Mouse (Mus musculus): ENCODE measurements around the gene Sestd1. TPM values are rescaled to one million over a fixed set of nuclear protein-coding genes. Genes with fewer than 3 reads are reported as not detected.

Sestd1 gene
- polyA plus RNA-seq, 1 experiment from 2014 or later: 5.3 TPM

DNA sequence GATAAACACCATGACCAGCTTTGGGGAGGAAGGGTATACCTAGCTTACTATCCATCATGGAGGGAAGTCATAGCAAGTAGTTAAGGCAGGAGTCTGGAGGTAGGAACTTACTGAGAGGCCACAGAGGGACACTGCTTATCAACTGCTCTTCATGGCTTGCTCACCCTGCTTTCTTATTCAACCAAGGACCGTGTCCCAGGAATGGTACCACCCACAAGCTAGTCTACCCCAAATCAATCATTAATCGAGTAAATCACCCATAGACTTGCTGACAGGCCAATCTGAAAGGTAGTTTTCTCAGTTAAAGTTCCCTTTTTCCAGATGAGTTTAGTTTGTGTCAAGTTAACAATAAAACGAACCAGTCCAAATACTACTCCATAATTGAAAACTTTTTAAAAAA is 117.0 kb downstream of the Sestd1 start:
- H3K27me3 ChIP-seq (replicated peaks; ENCODE audit: control insufficient read depth, insufficient read depth, low read length): no peaks in the 10 kb centered on the region
- H3K27ac ChIP-seq (ENCODE audit: low read depth, low read length): no peak overlapping the region
- no peaks in the 10 kb centered on the region for H3K9me3 ChIP-seq (ENCODE audit: control insufficient read depth, low read length)
- H3K4me1 ChIP-seq (replicated peaks; ENCODE audit: control insufficient read depth, insufficient read depth, low read length): no peaks in the 10 kb centered on the region
- DNase-seq (ENCODE audit: low spot score) (no peak), ATAC-seq (replicated peaks; ENCODE audit: low FRiP score) (0 out of 2 replicates have a peak, but pooled peaks have one; percentile 26)
- no peak overlapping the region for H3K4me3 ChIP-seq (ENCODE audit: low read depth, low read length)
- WGBS: 75% methylated on average over 3 of the region's 3 CpGs
- no peak overlapping the region for H3K9ac ChIP-seq (ENCODE audit: low read depth, low read length)
- H3K4me2 ChIP-seq: no peak overlapping the region
- H3K36me3 ChIP-seq (ENCODE audit: control insufficient read depth, insufficient read depth, low read length): no peaks in the 10 kb centered on the region

DNA sequence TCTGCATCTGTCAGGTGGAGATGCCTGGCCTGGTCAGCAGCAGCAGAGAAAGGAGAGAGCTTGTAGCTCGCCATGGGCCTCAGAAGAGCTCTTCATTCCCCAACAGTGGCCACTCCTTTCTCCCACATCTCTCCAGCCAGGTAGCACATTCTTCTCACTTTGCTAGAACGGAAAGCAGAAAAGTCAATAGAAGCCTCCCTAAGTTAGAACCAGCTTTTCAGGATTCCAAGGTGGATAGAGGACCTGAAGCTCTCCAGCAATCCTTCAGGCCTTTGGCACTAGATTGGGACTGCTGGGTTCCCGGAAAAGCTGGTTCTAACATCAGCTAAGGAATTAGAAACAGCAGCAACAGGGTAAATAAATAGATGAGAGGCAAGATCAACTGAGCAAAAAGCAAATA is 118.3 kb downstream of the Sestd1 start:
- no peak for DNase-seq (ENCODE audit: low spot score)
- H3K27me3 ChIP-seq (replicated peaks; ENCODE audit: control insufficient read depth, insufficient read depth, low read length): no peaks in the 10 kb centered on the region
- H3K9me3 ChIP-seq (ENCODE audit: control insufficient read depth, low read length): no peaks in the 10 kb centered on the region
- no peaks in the 10 kb centered on the region for H3K36me3 ChIP-seq (ENCODE audit: control insufficient read depth, insufficient read depth, low read length)
- WGBS: 76% methylated on average over 3 of the region's 3 CpGs
- H3K27ac ChIP-seq (ENCODE audit: low read depth, low read length): no peak overlapping the region
- no peak for ATAC-seq (replicated peaks; ENCODE audit: low FRiP score)
- H3K4me1 ChIP-seq (replicated peaks; ENCODE audit: control insufficient read depth, insufficient read depth, low read length): no peaks in the 10 kb centered on the region
- H3K9ac ChIP-seq (ENCODE audit: low read depth, low read length): no peak overlapping the region
- H3K4me2 ChIP-seq: no peak overlapping the region
- H3K4me3 ChIP-seq (ENCODE audit: low read depth, low read length): no peak overlapping the region

DNA sequence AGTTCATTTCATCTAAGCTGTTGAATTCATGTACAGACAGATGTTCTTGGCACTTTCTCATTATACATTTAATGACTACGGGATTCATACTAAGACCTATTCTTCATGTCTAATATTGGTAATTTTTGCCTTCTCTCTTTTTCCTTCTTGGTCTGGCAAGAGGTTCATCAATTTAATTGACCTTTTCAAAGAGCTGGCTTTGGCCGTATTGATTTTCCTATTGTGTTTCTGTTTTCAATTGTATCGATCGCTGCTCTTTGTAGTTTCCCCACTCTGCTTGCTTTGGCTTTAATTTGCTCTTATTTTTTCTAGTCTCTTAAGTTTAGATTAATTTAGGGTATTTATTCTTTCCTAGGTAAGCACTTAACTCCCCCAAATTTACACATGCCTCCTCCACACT is 122.8 kb downstream of the Sestd1 start:
- Histone ChIP-seq H3K27me3 (replicated peaks; ENCODE audit: control insufficient read depth, insufficient read depth, low read length) (no peaks in the 10 kb centered on the region), H3K9ac (ENCODE audit: low read depth, low read length) (no peak overlapping the region), H3K4me2 (no peak overlapping the region), H3K27ac (ENCODE audit: low read depth, low read length) (no peak overlapping the region), H3K4me1 (replicated peaks; ENCODE audit: control insufficient read depth, insufficient read depth, low read length) (peaks cover 3% of the 10 kb centered on the region; the same call in 1 of the 2 replicates), H3K9me3 (ENCODE audit: control insufficient read depth, low read length) (no peaks in the 10 kb centered on the region), H3K4me3 (ENCODE audit: low read depth, low read length) (no peak overlapping the region), H3K36me3 (ENCODE audit: control insufficient read depth, insufficient read depth, low read length) (no peaks in the 10 kb centered on the region)
- 93% methylated on average over 4 of the region's 4 CpGs for WGBS
- DNase-seq (ENCODE audit: low spot score): no peak
- no peak for ATAC-seq (replicated peaks; ENCODE audit: low FRiP score)

DNA sequence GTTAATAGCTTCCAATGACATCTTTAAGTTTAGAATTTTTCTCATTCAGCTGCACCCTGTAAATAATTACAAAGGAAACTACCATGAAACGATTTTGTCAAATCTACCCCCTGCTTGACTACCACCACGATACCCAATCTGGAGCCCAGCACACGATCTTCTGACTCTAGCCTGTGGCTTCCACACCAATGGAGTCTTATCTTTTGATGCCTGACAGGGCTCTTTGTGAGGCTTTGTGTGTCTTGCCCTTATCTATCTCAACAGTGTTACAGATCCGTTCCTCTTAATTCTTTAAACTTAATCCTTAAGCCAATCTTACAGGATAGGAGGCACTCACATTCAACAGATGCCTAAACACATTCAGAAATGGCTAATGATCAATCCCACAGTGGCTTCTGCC is 126.3 kb downstream of the Sestd1 start:
- H3K27me3 ChIP-seq (replicated peaks; ENCODE audit: control insufficient read depth, insufficient read depth, low read length): no peaks in the 10 kb centered on the region
- no peaks in the 10 kb centered on the region for H3K36me3 ChIP-seq (ENCODE audit: control insufficient read depth, insufficient read depth, low read length)
- H3K9me3 ChIP-seq (ENCODE audit: control insufficient read depth, low read length): no peaks in the 10 kb centered on the region
- DNase-seq (ENCODE audit: low spot score) (no peak), ATAC-seq (replicated peaks; ENCODE audit: low FRiP score) (peak; percentile 92)
- no peak overlapping the region for H3K27ac ChIP-seq (ENCODE audit: low read depth, low read length)
- H3K4me3 ChIP-seq (ENCODE audit: low read depth, low read length): no peak overlapping the region
- WGBS: 17% methylated on average over 4 of the region's 4 CpGs
- no peak overlapping the region for H3K9ac ChIP-seq (ENCODE audit: low read depth, low read length)
- H3K4me2 ChIP-seq: 0 out of 2 replicates have a peak overlapping the region, but pooled peaks have one; percentile 1
- peaks cover 3% of the 10 kb centered on the region; the same call in 1 of the 2 replicates for H3K4me1 ChIP-seq (replicated peaks; ENCODE audit: control insufficient read depth, insufficient read depth, low read length)

DNA sequence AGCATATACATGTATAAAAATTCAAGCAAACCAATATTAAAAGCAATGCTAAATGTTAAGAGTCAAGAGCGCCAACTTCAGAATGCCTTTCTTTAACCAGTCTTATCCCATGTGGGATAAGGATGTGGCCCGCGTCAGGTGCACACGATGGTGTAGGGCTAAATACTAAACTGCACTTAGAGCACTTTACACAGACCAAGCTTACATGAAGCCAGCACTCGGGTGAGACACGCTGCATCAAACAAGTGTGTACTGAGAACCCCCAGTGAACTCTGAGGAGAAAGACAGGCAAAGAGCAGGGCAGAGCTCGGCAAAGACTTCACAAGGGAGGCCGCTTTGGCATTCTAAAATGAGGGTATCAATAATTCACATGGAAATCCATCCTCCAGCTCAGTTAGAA is 129.1 kb downstream of the Sestd1 start:
- H3K4me3 ChIP-seq (ENCODE audit: low read depth, low read length): no peak overlapping the region
- no peak overlapping the region for H3K9ac ChIP-seq (ENCODE audit: low read depth, low read length)
- H3K27ac ChIP-seq (ENCODE audit: low read depth, low read length): no peak overlapping the region
- WGBS: 91% methylated on average over 8 of the region's 8 CpGs
- DNase-seq (ENCODE audit: low spot score): no peak
- H3K4me1 ChIP-seq (replicated peaks; ENCODE audit: control insufficient read depth, insufficient read depth, low read length): peaks cover 3% of the 10 kb centered on the region; the same call in 1 of the 2 replicates
- H3K27me3 ChIP-seq (replicated peaks; ENCODE audit: control insufficient read depth, insufficient read depth, low read length): no peaks in the 10 kb centered on the region
- no peaks in the 10 kb centered on the region for H3K36me3 ChIP-seq (ENCODE audit: control insufficient read depth, insufficient read depth, low read length)
- no peaks in the 10 kb centered on the region for H3K9me3 ChIP-seq (ENCODE audit: control insufficient read depth, low read length)
- no peak overlapping the region for H3K4me2 ChIP-seq
- no peak for ATAC-seq (replicated peaks; ENCODE audit: low FRiP score)

DNA sequence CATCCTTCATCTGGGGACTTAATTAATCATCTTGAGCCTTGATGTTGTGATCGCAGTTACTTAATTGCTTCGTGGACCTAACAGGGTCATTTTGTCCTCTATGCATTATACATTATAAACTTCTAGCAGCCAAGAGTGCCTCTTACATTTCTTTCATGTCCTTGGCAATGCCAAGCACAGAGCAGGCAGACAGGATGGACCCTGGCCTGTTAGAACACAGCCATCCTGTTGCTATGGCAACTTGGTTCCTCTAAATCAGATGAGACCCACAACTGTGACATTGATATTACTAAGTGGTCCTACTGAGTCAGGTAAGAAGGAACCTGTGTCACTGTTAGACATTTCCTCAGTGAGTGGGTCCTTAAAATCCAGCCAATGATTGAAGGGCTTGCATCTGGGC is 130.8 kb downstream of the Sestd1 start:
- H3K4me1 ChIP-seq (replicated peaks; ENCODE audit: control insufficient read depth, insufficient read depth, low read length): peaks cover 3% of the 10 kb centered on the region; the same call in 1 of the 2 replicates
- no peaks in the 10 kb centered on the region for H3K36me3 ChIP-seq (ENCODE audit: control insufficient read depth, insufficient read depth, low read length)
- no peaks in the 10 kb centered on the region for H3K9me3 ChIP-seq (ENCODE audit: control insufficient read depth, low read length)
- ATAC-seq (replicated peaks; ENCODE audit: low FRiP score) (no peak), DNase-seq (ENCODE audit: low spot score) (no peak)
- H3K4me2 ChIP-seq: no peak overlapping the region
- H3K9ac ChIP-seq (ENCODE audit: low read depth, low read length): no peak overlapping the region
- WGBS: 64% methylated on average over 2 of the region's 2 CpGs
- H3K4me3 ChIP-seq (ENCODE audit: low read depth, low read length): no peak overlapping the region
- no peaks in the 10 kb centered on the region for H3K27me3 ChIP-seq (replicated peaks; ENCODE audit: control insufficient read depth, insufficient read depth, low read length)
- H3K27ac ChIP-seq (ENCODE audit: low read depth, low read length): no peak overlapping the region

DNA sequence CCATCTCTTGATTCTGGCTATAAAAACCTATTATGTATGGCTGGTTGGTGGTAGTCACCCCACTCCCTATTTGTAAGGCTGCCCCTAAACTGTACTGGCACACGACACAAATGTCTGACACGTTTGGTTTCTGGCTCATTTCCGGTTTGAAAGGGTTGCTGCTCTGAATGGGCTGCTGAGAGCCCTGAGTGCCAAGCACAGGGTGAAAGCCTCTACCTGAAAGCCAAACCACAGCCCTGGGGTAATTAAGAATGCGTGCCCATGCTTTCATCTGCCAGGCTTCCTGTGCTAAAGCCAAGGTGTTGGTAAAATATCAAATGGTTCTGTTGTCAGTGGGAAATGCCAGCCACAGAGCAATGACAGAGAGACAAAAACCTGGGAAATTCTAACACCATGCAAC is 132.2 kb downstream of the Sestd1 start:
- H3K4me2 ChIP-seq: no peak overlapping the region
- H3K36me3 ChIP-seq (ENCODE audit: control insufficient read depth, insufficient read depth, low read length): no peaks in the 10 kb centered on the region
- H3K27me3 ChIP-seq (replicated peaks; ENCODE audit: control insufficient read depth, insufficient read depth, low read length): no peaks in the 10 kb centered on the region
- no peak overlapping the region for H3K4me3 ChIP-seq (ENCODE audit: low read depth, low read length)
- no peaks in the 10 kb centered on the region for H3K9me3 ChIP-seq (ENCODE audit: control insufficient read depth, low read length)
- no peaks in the 10 kb centered on the region for H3K4me1 ChIP-seq (replicated peaks; ENCODE audit: control insufficient read depth, insufficient read depth, low read length)
- H3K27ac ChIP-seq (ENCODE audit: low read depth, low read length): no peak overlapping the region
- DNase-seq (ENCODE audit: low spot score) (no peak), ATAC-seq (replicated peaks; ENCODE audit: low FRiP score) (no peak)
- no peak overlapping the region for H3K9ac ChIP-seq (ENCODE audit: low read depth, low read length)
- WGBS: 58% methylated on average over 4 of the region's 4 CpGs

DNA sequence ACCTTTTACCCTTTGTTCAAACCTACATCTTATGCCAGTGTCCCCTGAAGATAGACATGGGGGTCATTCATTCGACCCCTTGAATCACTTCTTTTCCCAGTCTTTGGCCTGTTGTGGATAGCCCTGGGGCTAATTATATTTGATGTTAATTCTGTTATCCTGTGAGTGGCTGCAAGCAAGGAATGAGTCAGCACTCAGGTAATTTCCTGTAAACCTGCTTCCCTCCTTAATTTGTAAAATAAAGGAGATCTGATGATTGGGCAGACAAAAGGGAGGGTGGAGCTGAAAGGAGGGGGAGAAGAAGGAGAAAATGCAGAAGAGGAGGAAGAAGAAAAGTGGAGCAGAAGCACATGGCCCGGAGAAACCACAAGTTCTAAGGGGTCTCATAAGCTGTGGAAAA is 133.4 kb downstream of the Sestd1 start:
- no peak overlapping the region for H3K4me3 ChIP-seq (ENCODE audit: low read depth, low read length)
- WGBS: 65% methylated on average over 2 of the region's 2 CpGs
- no peak overlapping the region for H3K27ac ChIP-seq (ENCODE audit: low read depth, low read length)
- H3K36me3 ChIP-seq (ENCODE audit: control insufficient read depth, insufficient read depth, low read length): no peaks in the 10 kb centered on the region
- H3K9me3 ChIP-seq (ENCODE audit: control insufficient read depth, low read length): no peaks in the 10 kb centered on the region
- no peak overlapping the region for H3K9ac ChIP-seq (ENCODE audit: low read depth, low read length)
- ATAC-seq (replicated peaks; ENCODE audit: low FRiP score) (no peak), DNase-seq (ENCODE audit: low spot score) (no peak)
- H3K27me3 ChIP-seq (replicated peaks; ENCODE audit: control insufficient read depth, insufficient read depth, low read length): no peaks in the 10 kb centered on the region
- H3K4me2 ChIP-seq: no peak overlapping the region
- no peaks in the 10 kb centered on the region for H3K4me1 ChIP-seq (replicated peaks; ENCODE audit: control insufficient read depth, insufficient read depth, low read length)

DNA sequence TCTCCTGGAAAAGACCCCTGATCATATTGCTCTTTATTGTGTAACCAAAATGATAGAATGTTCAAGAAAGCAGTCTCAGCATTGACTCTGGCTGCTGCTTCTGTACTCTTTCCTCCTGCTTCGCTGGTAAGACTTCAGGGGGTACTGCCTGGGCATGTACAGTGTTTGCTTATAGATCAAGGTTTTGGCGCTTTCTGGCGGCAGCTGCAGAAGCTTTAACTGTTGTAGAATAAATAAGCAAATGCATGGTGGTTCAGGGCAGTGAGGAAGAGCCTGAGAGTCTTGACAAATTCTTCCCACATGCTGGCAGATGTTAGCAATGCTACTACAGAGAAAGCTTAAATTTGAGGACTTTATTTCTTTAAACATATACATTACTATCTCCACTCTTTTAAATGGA is 134.1 kb downstream of the Sestd1 start:
- H3K27ac ChIP-seq (ENCODE audit: low read depth, low read length): no peak overlapping the region
- H3K9me3 ChIP-seq (ENCODE audit: control insufficient read depth, low read length): no peaks in the 10 kb centered on the region
- no peak for ATAC-seq (replicated peaks; ENCODE audit: low FRiP score)
- H3K27me3 ChIP-seq (replicated peaks; ENCODE audit: control insufficient read depth, insufficient read depth, low read length): no peaks in the 10 kb centered on the region
- H3K4me2 ChIP-seq: no peak overlapping the region
- no peaks in the 10 kb centered on the region for H3K36me3 ChIP-seq (ENCODE audit: control insufficient read depth, insufficient read depth, low read length)
- no peak overlapping the region for H3K9ac ChIP-seq (ENCODE audit: low read depth, low read length)
- no peak for DNase-seq (ENCODE audit: low spot score)
- no peaks in the 10 kb centered on the region for H3K4me1 ChIP-seq (replicated peaks; ENCODE audit: control insufficient read depth, insufficient read depth, low read length)
- H3K4me3 ChIP-seq (ENCODE audit: low read depth, low read length): no peak overlapping the region
- 63% methylated on average over 3 of the region's 3 CpGs for WGBS
